Comparison of ENCODE assay signal across 8 mouse cellular contexts in genomic region chr11:100622714-100623113, GRCm38 (mm10). TPM values are rescaled to one million over a fixed set of nuclear protein-coding genes. Genes with fewer than 3 reads are reported as not detected.
A peak's percentile ranks its signal among the peaks of the same experiment; 100 is the strongest.
DNase-seq lines count a peak whose midpoint lies in the region; ATAC-seq and TF ChIP-seq lines count a peak whose summit lies in the region.

No protein-coding gene starts in this region.

- H3K4me1 ChIP-seq in hindbrain, postnatal 0 days (ENCODE audit: insufficient read depth, low read length): peaks cover 16% of the 10 kb centered on the region
- peaks cover 71% of the 10 kb centered on the region for H3K4me1 ChIP-seq in megakaryocyte, embryonic 14.5 days

- ATAC-seq in hindbrain, postnatal 0 days: peak; percentile 68

- peak overlapping the region; percentile 57 for H3K4me2 ChIP-seq in hindbrain, postnatal 0 days (ENCODE audit: low read depth, low read length)

- TF ChIP-seq CTCF in hindbrain, postnatal 0 days (IDR thresholded peaks at IDR 0.05; ENCODE audit: low read depth): peak; percentile 96

- DNase-seq in WW6 (ENCODE audit: low read depth, low spot score): peak; percentile 86
- DNase-seq in cerebellum, postnatal 4 days (ENCODE audit: low spot score in 2 of 2): peak; percentile 94 to 95
- peak; percentile 96 for DNase-seq in gastrocnemius, adult 18-20 months (ENCODE audit: low spot score)
- DNase-seq in hindbrain, postnatal 0 days (ENCODE audit: low spot score): peak; percentile 97
- DNase-seq in left cerebral cortex, adult 8-10 months (ENCODE audit: low spot score in 2 of 2): peak; percentile 94 to 97
- peak; percentile 97 for DNase-seq in right cerebral cortex, postnatal 10 days (ENCODE audit: low spot score in 2 of 2)
- peak; percentile 92 for DNase-seq in urinary bladder, postnatal 25 days (ENCODE audit: low spot score)

- no peaks in the 10 kb centered on the region for H3K9me3 ChIP-seq in hindbrain, postnatal 0 days (ENCODE audit: low read length)
- no peaks in the 10 kb centered on the region for H3K9me3 ChIP-seq in megakaryocyte, embryonic 14.5 days

- peak overlapping the region; percentile 81 for H3K9ac ChIP-seq in hindbrain, postnatal 0 days (replicated peaks; ENCODE audit: low read length)

- H3K4me3 ChIP-seq in hindbrain, postnatal 0 days (ENCODE audit: low read length): peak overlapping the region; percentile 78
- H3K4me3 ChIP-seq in megakaryocyte, embryonic 14.5 days (replicated peaks): peak overlapping the region; percentile 94

- no peaks in the 10 kb centered on the region for H3K27me3 ChIP-seq in hindbrain, postnatal 0 days (ENCODE audit: insufficient read depth, low read length)
- H3K27me3 ChIP-seq in megakaryocyte, embryonic 14.5 days (replicated peaks): no peaks in the 10 kb centered on the region

- peak overlapping the region; percentile 88 for H3K27ac ChIP-seq in hindbrain, postnatal 0 days

- H3K36me3 ChIP-seq in hindbrain, postnatal 0 days (ENCODE audit: insufficient read depth, low read length): peaks cover 18% of the 10 kb centered on the region
- peaks cover 40% of the 10 kb centered on the region for H3K36me3 ChIP-seq in megakaryocyte, embryonic 14.5 days (replicated peaks; ENCODE audit: low read length)

- WGBS in hindbrain, postnatal 0 days: under 1% methylated on average over 24 of the region's 24 CpGs

RNA-seq across cellular contexts. Expression of gene Dnajc7, which starts 2.7 kb away (rescaled TPM):
- total RNA-seq in gastrocnemius, adult 18-20 months (2021): 100 to 1,000 TPM in 1 of 2 experiments, 10 to 100 TPM in 1; 81.1 to 111 TPM
- 64.6 and 73.8 TPM in 2 replicates for total RNA-seq in hindbrain, postnatal 0 days (2014; rRNA removed)
- 237 and 246 TPM in 2 replicates for polyA plus RNA-seq in hindbrain, postnatal 0 days (2015; fragmentation: Nextera tagmentation; extraction: Ambion mirVana)
- total RNA-seq in left cerebral cortex, adult 8-10 months (2022): 100 to 1,000 TPM; 241 to 278 (median 260) TPM
- 1.8 and 86.6 TPM in 2 replicates for polyA plus RNA-seq in megakaryocyte, embryonic 14.5 days (2012; ENCODE audit: insufficient read depth, low replicate concordance)

RNA-seq across cellular contexts. Expression of gene Nkiras2, which starts 3.7 kb away (rescaled TPM):
- total RNA-seq in gastrocnemius, adult 18-20 months (2021): 10 to 100 TPM; 16.6 to 17.4 TPM
- total RNA-seq in hindbrain, postnatal 0 days (2014; rRNA removed): 125 and 131 TPM in 2 replicates
- 77.5 and 82.1 TPM in 2 replicates for polyA plus RNA-seq in hindbrain, postnatal 0 days (2015; fragmentation: Nextera tagmentation; extraction: Ambion mirVana)
- 10 to 100 TPM; 12.1 to 15.5 (median 13.2) TPM for total RNA-seq in left cerebral cortex, adult 8-10 months (2022)
- 62.7 and 103 TPM in 2 replicates for polyA plus RNA-seq in megakaryocyte, embryonic 14.5 days (2012; ENCODE audit: insufficient read depth, low replicate concordance)

RNA-seq across cellular contexts. Expression of gene Cnp, which starts 48.0 kb away (rescaled TPM):
- 1 to 10 TPM; 3.8 to 5.0 TPM for total RNA-seq in gastrocnemius, adult 18-20 months (2021)
- 95.3 and 125 TPM in 2 replicates for total RNA-seq in hindbrain, postnatal 0 days (2014; rRNA removed)
- polyA plus RNA-seq in hindbrain, postnatal 0 days (2015; fragmentation: Nextera tagmentation; extraction: Ambion mirVana): 121 and 146 TPM in 2 replicates
- total RNA-seq in left cerebral cortex, adult 8-10 months (2022): 100 to 1,000 TPM; 220 to 251 (median 229) TPM
- polyA plus RNA-seq in megakaryocyte, embryonic 14.5 days (2012; ENCODE audit: insufficient read depth, low replicate concordance): 13.3 and 17.1 TPM in 2 replicates

Comparison
In these comparisons a context has a peak if more than half of its experiments do, and no peak if none do; other contexts are left out.
1. Peak in every context shown above with its lines: DNase-seq, ATAC-seq, H3K4me3 ChIP-seq and H3K27ac ChIP-seq.
2. RNA of gene Cnp, which starts 48.0 kb away (total RNA-seq): 220 to 251 TPM in left cerebral cortex, adult 8-10 months and 95.3 to 125 TPM in hindbrain, postnatal 0 days; 3.8 to 5.0 TPM in gastrocnemius, adult 18-20 months; every median in the first group is over 10 times any median in the second.